Mouse (Mus musculus): ENCODE results near the gene Crocc2. TPM values are rescaled to one million over a fixed set of nuclear protein-coding genes. Genes with fewer than 3 reads are reported as not detected.

The Crocc2 gene
- total and polyA plus RNA-seq, 3 experiments = not detected

DNA sequence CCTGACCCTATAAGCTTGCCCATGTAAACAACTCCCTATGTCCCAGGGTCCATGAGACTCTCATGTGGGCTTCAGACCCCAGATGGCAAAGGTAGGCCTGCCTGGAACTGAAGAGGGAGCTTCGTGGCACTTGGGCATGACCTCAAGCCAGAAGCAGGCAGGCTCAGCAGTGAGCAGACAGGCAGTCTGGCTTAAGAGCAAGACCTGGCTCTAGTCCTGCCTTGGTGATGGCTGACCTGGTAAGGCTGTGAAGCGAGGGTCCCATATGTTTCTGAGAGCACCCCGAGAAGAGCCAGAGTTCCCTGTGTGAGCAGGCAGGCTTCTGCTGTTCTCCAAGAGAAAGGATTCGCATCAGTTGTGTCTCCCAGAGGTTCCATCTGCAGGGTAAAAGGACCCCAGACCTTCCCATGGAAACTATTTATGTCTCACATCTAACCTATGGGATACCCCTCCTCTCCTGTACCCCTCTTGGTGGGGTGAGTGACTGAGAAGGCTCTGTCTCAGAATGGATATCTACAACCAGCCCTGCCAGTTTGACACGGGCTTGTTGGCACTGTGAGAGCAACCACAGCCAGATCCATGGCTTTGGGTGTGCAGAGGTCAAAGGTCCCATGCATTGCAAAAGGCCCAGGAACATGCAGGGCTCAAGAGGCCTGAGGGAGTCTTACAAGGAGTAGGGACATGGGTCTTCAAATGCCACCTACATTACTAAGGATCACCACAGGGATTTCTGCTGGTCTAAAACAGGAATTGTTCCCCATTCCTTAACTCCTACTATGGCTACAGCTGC, 57.4 kb downstream of the Crocc2 start:
- H3K36me3 ChIP-seq (ENCODE audit: control insufficient read depth in 1 of 2, insufficient read depth in 2 of 2, low read length in 2 of 2) = no peaks in the 10 kb centered on the region
- no peaks in the 10 kb centered on the region for H3K79me2 ChIP-seq (ENCODE audit: control insufficient read depth, insufficient read depth, low read length, poor library complexity)
- no peaks in the 10 kb centered on the region for H3K27me3 ChIP-seq (ENCODE audit: control insufficient read depth in 1 of 2, insufficient read depth in 2 of 2, low read length in 2 of 2)
- no peaks in the 10 kb centered on the region for H3K4me1 ChIP-seq (ENCODE audit: control insufficient read depth in 1 of 2, insufficient read depth in 2 of 2, low read length in 2 of 2)
- DNase-seq (ENCODE audit: low read depth, low spot score) = no peak
- no peak for TF ChIP-seq HCFC1 (IDR thresholded peaks at IDR 0.05; ENCODE audit: low read depth, low read length)
- no peak overlapping the region for H3K27ac ChIP-seq (ENCODE audit: control insufficient read depth, low read depth, low read length)
- no peaks in the 10 kb centered on the region for H3K9me3 ChIP-seq (replicated peaks; ENCODE audit: insufficient read depth, low read length)
- no peak overlapping the region for H3K4me3 ChIP-seq (ENCODE audit: control insufficient read depth in 1 of 2, insufficient read depth in 1 of 2, low read depth in 2 of 2, low read length in 2 of 2)
- H3K9ac ChIP-seq (ENCODE audit: control insufficient read depth, low read depth, low read length, poor library complexity, severe bottlenecking) = no peak overlapping the region

DNA sequence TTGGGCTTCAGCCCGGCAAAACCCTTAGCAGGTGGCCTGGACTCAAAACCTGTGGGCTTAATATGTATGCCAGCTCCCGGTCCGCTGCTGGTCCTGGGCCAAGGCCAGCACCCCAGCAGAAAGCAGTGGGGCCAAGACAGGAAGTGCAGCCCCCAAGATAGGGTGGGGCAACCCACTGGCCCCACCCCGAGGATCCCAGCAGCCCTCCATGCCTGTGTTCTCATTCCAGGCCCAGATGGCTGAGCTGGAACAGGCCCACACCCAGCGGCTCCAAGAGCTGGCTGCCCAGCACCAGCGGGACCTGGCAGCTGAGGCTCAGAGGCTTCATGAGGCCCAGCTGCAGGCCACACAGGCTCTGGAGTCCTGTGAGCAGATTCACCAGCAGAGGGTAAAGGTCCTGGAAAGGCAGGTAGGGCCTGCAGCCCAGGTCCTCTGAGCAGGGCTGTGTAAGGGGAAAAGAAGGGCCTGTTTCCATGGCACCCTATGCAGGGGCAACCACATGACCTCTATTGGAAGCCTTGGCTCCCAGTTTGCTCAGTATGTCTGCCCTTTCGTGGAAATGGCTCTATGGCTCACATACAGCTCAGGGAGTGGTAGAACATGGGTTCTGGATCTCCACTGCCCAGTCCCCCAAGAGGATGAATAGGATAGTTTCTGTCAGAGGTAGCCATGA, 58.9 kb downstream of the Crocc2 start:
- no peaks in the 10 kb centered on the region for H3K9me3 ChIP-seq (replicated peaks; ENCODE audit: insufficient read depth, low read length)
- H3K4me3 ChIP-seq (ENCODE audit: control insufficient read depth in 1 of 2, insufficient read depth in 1 of 2, low read depth in 2 of 2, low read length in 2 of 2) = no peak overlapping the region
- DNase-seq (ENCODE audit: low read depth, low spot score) = no peak
- no peaks in the 10 kb centered on the region for H3K27me3 ChIP-seq (ENCODE audit: control insufficient read depth in 1 of 2, insufficient read depth in 2 of 2, low read length in 2 of 2)
- H3K79me2 ChIP-seq (ENCODE audit: control insufficient read depth, insufficient read depth, low read length, poor library complexity) = no peaks in the 10 kb centered on the region
- no peaks in the 10 kb centered on the region for H3K36me3 ChIP-seq (ENCODE audit: control insufficient read depth in 1 of 2, insufficient read depth in 2 of 2, low read length in 2 of 2)
- no peak overlapping the region for H3K27ac ChIP-seq (ENCODE audit: control insufficient read depth, low read depth, low read length)
- no peak for TF ChIP-seq POLR2AphosphoS5 (IDR thresholded peaks at IDR 0.05; ENCODE audit: borderline replicate concordance, low read depth, low read length)
- no peak for TF ChIP-seq JUND (IDR thresholded peaks at IDR 0.05; ENCODE audit: low read depth, low read length)
- no peak for TF ChIP-seq TCF12 (IDR thresholded peaks at IDR 0.05; ENCODE audit: low read depth, low read length)
- no peak for TF ChIP-seq RCOR1 (IDR thresholded peaks at IDR 0.05; ENCODE audit: low read depth, low read length)
- TF ChIP-seq E2F4 (IDR thresholded peaks at IDR 0.05; ENCODE audit: borderline replicate concordance, low read depth, low read length) = no peak
- no peak for TF ChIP-seq CHD2 (IDR thresholded peaks at IDR 0.05; ENCODE audit: low read length)
- TF ChIP-seq MYB (IDR thresholded peaks at IDR 0.05; ENCODE audit: low read depth, low read length) = no peak
- no peak for TF ChIP-seq MAX (IDR thresholded peaks at IDR 0.05; ENCODE audit: low read length)
- TF ChIP-seq ZMIZ1 (IDR thresholded peaks at IDR 0.05; ENCODE audit: low read depth, low read length) = no peak
- TF ChIP-seq MAZ (IDR thresholded peaks at IDR 0.05; ENCODE audit: low read depth, low read length) = no peak
- TF ChIP-seq TBP (IDR thresholded peaks at IDR 0.05; ENCODE audit: low read depth, low read length) = no peak
- TF ChIP-seq SIN3A (IDR thresholded peaks at IDR 0.05; ENCODE audit: low read length) = no peak
- no peak for TF ChIP-seq EP300 (IDR thresholded peaks at IDR 0.05; ENCODE audit: low read depth in 1 of 2, low read length in 2 of 2)
- TF ChIP-seq TAL1 (IDR thresholded peaks at IDR 0.05; ENCODE audit: low read length) = no peak
- TF ChIP-seq ZKSCAN1 (IDR thresholded peaks at IDR 0.05; ENCODE audit: low read depth, low read length) = no peak
- no peak for TF ChIP-seq MAFK (IDR thresholded peaks at IDR 0.05; ENCODE audit: borderline replicate concordance, low read depth, low read length)
- no peak for TF ChIP-seq USF2 (IDR thresholded peaks at IDR 0.05; ENCODE audit: borderline replicate concordance in 1 of 2, insufficient read depth in 1 of 2, low read depth in 1 of 2, low read length in 2 of 2)
- TF ChIP-seq POLR2A (IDR thresholded peaks at IDR 0.05; ENCODE audit: control insufficient read depth in 1 of 2, insufficient read depth in 1 of 2, low read depth in 1 of 2, low read length in 2 of 2, poor library complexity in 1 of 2) = no peak
- no peak for TF ChIP-seq ETS1 (IDR thresholded peaks at IDR 0.05; ENCODE audit: low read depth, low read length)
- no peak for TF ChIP-seq GATA1 (IDR thresholded peaks at IDR 0.05; ENCODE audit: low read depth, low read length)
- no peak overlapping the region for H3K9ac ChIP-seq (ENCODE audit: control insufficient read depth, low read depth, low read length, poor library complexity, severe bottlenecking)
- no peaks in the 10 kb centered on the region for H3K4me1 ChIP-seq (ENCODE audit: control insufficient read depth in 1 of 2, insufficient read depth in 2 of 2, low read length in 2 of 2)
